Mouse (Mus musculus) forebrain, embryonic 11.5 days (tissue): Measurements from ENCODE around the gene Il18rap. TPM values are rescaled to one million over a fixed set of nuclear protein-coding genes. Genes with fewer than 3 reads are reported as not detected.

Experiments used
- polyA plus RNA-seq: library from polyadenylated mRNA; unstranded; fragments of >200 nt; fragmentation: Nextera tagmentation; extraction: Ambion mirVana; gene quantifications from 2 replicates; pipeline ENCODE4 v1.2.1, GENCODE M21; 2014

Gene Il18rap
- polyA plus RNA-seq, 1 experiment from 2014 or later = 0.39 TPM

Other genes starting within 250 kb of the Il18rap start
- gene Il1rl2, start 190.8 kb upstream of the Il18rap start, polyA plus RNA-seq = 0.93 and 0.99 TPM in 2 replicates
- 0.05 TPM in 1 of 2 replicates, not detected in the other for gene Il1rl1, start 85.8 kb upstream of the Il18rap start, polyA plus RNA-seq
- gene Il18r1, start 49.8 kb upstream of the Il18rap start, polyA plus RNA-seq = not detected in 2 replicates
- gene Slc9a4, start 64.7 kb downstream of the Il18rap start, polyA plus RNA-seq = not detected in 2 replicates
- 0.07 TPM in 1 of 2 replicates, not detected in the other for gene Slc9a2, start 165.2 kb downstream of the Il18rap start, polyA plus RNA-seq